Mouse (Mus musculus) left cerebral cortex, adult 11 months (tissue): ENCODE data around the gene Nrip1.
A peak's percentile ranks its signal among the peaks of the same experiment; 100 is the strongest.
"Not testable (repeated sequence)": the region's sequence is repeated elsewhere in the genome, so short reads cannot be mapped to it uniquely, and the experiment has no call there.

ENCODE experiments used
- DNase-seq: peaks from one replicate; pipeline ENCODE4 v3.0.0; 2022; ENCODE audit warnings: low spot score

Gene Nrip1

GRCm38 (mm10) chr16:76373671-76374091 is at the start of gene Nrip1:
TSS of gene Nrip1 (minus strand) at chr16:76373827.
- DNase-seq: peak; percentile 31

- DNase-seq: no peak
Observed at GRCm38 (mm10) chr16:76422531-76422930, 48.9 kb upstream of the Nrip1 start.

- DNase-seq: no peak
Observed at GRCm38 (mm10) chr16:76419849-76420248, 46.2 kb upstream of the Nrip1 start.

GRCm38 (mm10) chr16:76416477-76416876 is 42.9 kb upstream of the Nrip1 start:
- no peak for DNase-seq

GRCm38 (mm10) chr16:76416060-76416438 is 42.4 kb upstream of the Nrip1 start:
- no peak for DNase-seq

GRCm38 (mm10) chr16:76415407-76416059 is 41.9 kb upstream of the Nrip1 start:
- DNase-seq: no peak

GRCm38 (mm10) chr16:76414528-76414927 is 40.9 kb upstream of the Nrip1 start:
- no peak for DNase-seq

- no peak for DNase-seq
Observed at GRCm38 (mm10) chr16:76413581-76413980, 40.0 kb upstream of the Nrip1 start.

GRCm38 (mm10) chr16:76409355-76409722 is 35.7 kb upstream of the Nrip1 start:
- no peak for DNase-seq

- DNase-seq: no peak
Observed at GRCm38 (mm10) chr16:76408696-76409354, 35.2 kb upstream of the Nrip1 start.

- DNase-seq: no peak
Observed at GRCm38 (mm10) chr16:76408241-76408640, 34.6 kb upstream of the Nrip1 start.

GRCm38 (mm10) chr16:76407321-76407920 is 33.8 kb upstream of the Nrip1 start:
- no peak for DNase-seq

GRCm38 (mm10) chr16:76406897-76407296 is 33.3 kb upstream of the Nrip1 start:
- no peak for DNase-seq

- no peak for DNase-seq
Observed at GRCm38 (mm10) chr16:76406319-76406718, 32.7 kb upstream of the Nrip1 start.

GRCm38 (mm10) chr16:76403305-76403704 is 29.7 kb upstream of the Nrip1 start:
- not testable (repeated sequence) for DNase-seq

- DNase-seq: no peak
Observed at GRCm38 (mm10) chr16:76396512-76396911, 22.9 kb upstream of the Nrip1 start.

GRCm38 (mm10) chr16:76393267-76393666 is 19.6 kb upstream of the Nrip1 start:
- DNase-seq: no peak

- no peak for DNase-seq
Observed at GRCm38 (mm10) chr16:76386496-76386895, 12.9 kb upstream of the Nrip1 start.

GRCm38 (mm10) chr16:76386071-76386470 is 12.4 kb upstream of the Nrip1 start:
- no peak for DNase-seq

- DNase-seq: no peak
Observed at GRCm38 (mm10) chr16:76377211-76377610, 3.6 kb upstream of the Nrip1 start.

GRCm38 (mm10) chr16:76376661-76377060 is 3.0 kb upstream of the Nrip1 start:
- DNase-seq: no peak

- peak; percentile 63 for DNase-seq
Observed at GRCm38 (mm10) chr16:76372941-76373561, 576 bp downstream of the Nrip1 start.
